Mouse (Mus musculus) telencephalon, adult 2 months (tissue): ENCODE measurements at regions not wholly inside any gene's neighbourhood (a gene's known extent, or its start where the extent isn't known, plus 50 kb on each side); places are given as distances from the start of the nearest gene placed in this dataset.
A peak's percentile ranks its signal among the peaks of the same experiment; 100 is the strongest.

ENCODE experiments used
- DNase-seq: peaks from one replicate; pipeline ENCODE4 v3.0.0-alpha.2; 2011; ENCODE audit warnings: low read depth, low spot score

DNA sequence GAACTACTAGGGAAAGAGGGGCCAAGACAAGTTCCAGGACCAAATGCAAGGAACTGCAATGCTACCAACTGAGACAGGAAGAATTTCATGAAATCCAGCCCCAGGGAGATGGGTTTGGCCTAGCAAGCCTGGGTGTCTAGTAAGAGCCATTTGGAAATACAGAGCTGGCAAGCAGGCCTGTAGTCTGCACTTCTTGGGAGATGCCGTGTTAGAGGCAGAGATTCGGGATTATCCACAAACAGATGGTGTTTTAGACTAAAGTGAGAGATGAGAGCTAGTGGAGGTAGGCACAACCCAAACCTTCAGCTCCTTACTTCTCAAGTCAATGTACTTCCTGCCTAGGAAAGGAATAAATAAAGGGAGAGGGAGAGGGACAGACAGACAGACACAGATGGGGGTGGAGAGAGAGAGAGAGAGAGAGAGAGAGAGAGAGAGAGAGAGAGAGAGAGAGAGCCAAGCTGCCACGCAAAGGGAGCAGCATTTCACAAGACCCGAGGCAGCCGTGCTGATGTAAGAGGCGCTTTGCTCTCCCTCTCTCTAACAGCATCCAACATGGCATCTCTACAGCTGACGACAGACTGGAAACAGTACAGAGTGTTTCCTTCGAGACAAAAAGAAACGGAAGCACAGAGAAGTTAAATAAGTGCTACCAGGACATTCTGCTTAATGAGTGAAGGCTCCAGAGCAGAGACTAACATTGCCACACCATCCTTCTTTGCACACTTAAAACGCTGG, 182.9 kb downstream of the Irs2 start:
- peak; percentile 55 for DNase-seq

DNA sequence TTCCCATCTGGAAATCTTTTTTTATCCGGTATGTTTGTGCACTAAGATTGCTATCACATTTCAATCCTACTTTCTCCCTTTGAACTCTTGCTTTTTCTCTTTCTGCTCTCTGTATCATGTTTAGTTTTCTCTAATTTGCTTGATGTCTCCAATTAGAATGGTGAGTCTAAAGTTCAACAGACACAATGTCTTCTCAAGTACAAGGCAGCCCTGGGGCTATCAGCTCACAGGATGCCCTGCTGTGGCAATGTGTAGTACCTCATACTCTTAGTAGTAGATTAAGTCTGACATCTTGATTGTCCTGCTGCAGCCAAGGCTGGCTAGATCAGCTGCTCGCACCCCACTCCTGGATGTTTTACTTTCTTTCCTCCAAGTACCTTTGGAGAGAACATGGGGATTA, 186.4 kb downstream of the Irs2 start:
- DNase-seq = no peak

DNA sequence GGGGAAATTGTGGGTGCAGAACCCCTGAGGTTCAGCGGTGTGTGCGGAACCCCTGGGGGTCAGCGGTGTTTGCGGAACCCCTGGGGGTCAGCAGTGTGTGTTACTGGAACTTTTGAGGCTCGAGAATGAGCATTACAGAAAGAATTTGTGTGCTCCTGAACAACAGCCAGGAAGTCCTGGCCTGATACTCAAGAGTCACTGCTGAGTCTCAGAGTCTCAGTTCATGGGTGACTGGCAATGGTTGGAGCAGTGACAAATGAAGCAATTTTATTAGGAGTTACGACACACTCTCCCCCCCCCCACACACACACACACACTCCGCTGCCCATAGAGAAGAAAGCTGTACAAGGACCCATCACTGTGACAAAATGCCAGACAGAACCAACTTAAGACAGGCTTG, 193.8 kb downstream of the Irs2 start:
- no peak for DNase-seq

DNA sequence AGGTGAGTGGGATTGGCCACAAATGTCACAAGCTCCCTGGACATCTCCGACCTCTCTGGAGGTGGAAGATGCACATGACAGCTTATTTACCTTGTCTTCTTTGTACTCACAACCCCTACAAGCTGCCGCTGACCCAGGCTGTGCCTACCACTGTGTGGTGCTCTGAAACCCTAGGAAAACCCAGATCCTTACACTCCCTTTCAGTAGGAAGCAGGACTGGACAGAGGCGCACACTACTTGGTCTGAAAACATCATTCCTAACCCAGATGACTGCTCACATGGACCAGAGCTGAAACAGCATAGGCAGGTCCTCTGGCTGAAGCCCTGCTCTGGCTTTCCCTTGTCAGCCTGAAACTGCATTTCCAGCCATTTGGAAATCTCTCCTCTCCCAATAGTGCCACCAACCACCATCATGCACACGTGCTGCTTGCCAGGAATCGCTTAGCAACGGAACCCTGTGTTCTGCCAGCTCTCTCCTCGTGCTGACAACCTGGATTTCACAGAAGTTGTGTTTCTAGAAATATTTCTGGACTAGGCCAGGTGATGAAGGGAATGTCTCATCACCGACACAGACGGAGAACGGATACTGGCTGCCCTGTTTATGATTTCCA, 196.1 kb downstream of the Irs2 start:
- peak; percentile 81 for DNase-seq

DNA sequence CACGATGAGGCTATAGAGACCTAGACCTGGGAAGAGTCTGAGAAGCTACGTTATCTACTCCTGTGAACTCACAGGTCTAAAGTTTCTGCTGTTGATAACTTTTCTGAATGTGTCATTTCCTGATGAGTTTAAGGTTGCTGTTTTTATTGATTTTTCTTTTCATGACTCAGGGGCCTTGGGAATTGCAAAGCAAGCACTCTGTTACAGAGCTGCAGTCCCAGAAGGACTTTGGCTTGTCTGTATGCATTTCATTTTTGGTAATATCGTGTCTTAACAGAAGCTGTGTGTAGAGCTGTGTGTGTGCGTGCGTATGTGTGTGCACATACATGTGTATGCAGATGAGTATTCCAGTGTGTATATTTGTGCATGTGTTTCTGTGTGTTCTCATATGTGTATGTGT, 201.2 kb downstream of the Irs2 start:
- no peak for DNase-seq

DNA sequence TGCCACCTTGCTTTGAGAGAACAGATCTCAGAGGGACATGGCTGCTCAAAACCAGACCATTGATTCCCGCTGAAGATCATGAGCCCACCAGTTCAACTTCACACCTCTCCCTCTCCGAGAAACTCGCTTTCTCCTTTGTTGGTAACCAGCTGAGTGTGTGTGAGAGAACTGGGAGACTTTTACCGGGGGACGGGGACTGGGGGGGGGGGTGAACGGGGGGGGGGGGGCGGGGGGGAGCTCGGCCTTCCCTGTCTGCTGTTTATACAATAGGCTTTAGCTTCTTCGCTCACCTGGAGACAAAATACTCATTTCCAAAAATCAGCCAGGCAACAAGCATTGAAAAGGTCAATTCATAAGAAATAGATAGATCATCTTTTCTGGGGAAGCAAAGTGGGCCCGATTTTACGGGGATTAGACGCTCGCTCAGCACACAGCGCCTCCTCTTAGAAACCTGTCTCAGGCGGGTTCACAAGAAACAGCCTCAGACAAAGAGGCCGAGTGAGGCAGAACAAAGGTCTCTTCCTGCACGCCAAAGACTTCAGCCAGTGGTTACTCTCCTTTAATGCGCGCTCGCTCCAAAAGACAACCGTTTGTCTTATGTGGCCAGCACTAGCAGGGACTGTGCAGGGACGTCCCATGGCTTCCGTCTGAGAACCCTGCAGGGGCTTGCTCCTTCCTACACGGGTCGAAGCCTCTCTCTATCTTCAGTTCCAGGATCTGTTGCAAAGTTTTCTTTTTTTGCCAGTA, 202.7 kb downstream of the Irs2 start:
- no peak for DNase-seq

DNA sequence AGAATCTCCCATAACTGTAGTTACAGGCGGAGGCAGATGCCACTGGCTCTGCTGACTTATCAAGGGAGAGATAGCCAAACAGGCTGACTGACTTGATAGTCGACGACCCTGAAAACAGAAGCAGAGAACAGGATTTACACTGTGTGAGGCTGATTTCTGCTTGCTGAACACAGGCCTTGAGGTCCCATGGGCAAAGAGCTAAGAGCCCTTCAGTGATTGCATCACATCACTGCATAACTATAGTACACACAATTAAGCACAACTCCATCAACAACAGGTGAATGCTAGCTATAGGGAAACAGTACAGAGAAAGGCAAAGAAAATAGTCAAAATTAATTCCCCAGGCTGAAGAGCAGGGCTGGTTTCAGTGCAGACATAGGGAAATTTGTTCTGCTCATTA, 203.3 kb downstream of the Irs2 start:
- DNase-seq = no peak

DNA sequence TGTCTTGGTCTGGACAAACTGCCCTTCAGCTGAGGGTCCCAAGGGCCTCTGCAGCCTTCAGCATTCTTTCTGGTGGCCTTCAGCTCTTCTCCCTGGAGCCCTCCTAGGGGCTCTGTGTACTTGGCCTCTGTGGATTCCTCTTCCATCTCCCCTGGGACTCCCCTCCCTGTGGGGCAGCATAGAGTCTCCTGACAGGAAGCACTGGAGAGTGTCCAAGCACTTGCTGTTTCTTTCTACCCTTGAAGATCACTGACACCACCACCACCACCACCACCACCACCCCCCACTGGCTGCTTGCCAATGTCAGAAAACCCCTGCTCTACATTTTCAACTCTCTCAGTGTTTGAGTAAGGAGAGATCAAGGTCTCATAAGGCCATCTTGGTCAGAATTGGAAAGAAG, 206.3 kb downstream of the Irs2 start:
- DNase-seq = no peak

DNA sequence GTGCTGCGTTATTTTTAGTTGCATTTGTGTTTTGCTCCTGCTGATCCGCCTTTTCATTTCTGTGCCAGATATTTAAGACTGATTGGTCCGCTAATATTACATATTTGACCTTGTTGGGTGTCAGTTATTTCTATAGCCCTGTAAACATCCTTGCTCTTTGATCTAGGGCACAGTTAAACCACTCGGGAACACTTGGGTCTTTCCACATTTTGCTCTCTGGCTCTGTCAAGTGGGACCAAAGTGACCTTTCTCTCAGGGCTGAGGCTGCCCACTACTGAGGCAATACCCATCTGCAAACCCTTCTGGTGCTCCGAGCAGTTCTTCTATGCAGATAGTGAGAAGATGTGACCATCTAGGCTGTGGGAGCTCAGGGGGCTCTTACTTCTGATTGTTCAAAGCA, 206.7 kb downstream of the Irs2 start:
- DNase-seq = no peak

DNA sequence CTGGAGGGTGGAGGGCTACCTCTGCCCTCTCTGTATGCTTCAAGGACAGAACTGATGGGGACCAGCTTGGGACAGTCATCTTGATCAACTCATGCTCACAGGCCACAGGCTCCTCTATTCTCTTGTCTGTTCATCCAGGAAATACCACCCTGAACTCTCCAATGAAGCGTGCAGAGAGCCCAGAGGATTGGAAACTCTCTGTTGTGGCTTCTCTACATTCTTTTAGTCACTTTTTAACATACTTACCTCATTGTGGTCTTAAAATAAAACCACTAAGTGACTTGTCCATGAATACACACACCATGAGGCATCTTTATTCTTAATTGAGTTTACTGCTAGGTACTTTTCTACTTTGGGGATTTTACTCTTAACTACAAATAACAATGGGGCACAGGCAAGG, 209.8 kb downstream of the Irs2 start:
- DNase-seq = no peak

DNA sequence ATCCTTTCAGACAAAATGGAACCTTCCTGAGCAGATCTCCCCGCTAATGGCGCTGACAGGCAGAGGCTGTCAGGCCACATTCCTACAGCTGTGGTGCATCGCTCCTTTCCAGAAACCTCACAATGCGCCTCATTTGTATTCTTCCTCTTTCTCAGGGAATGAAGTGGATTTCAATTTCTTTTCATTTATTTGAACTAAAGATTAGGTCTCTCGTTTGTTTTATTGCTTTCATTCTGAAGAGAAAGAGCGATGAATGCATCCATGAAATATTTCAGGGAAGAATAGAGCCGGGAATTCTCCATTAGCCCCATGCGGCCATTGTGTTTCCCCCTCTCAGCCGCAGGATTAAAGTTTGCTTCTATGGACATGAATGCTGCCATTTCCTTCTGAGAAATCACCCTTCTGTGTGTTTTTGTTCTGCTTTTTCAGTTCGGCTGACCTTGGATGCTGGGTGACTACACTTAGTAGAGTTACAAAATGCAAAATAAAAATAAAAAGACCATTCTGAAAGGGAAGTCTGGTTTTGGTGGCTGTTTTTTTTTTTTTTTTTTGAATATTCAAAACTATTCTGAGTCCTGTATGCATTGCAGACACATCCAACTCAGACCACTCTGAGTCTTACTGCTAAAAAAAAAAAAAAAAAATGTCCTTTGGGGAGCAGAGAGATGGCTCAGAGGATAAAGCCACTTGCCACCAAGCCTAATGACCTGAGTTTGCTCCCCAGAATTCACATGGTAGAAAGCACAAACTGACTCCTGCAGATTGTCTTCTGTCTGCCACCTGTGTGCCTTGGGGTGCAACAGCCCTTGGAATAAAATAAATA, 213.7 kb downstream of the Irs2 start:
- no peak for DNase-seq

DNA sequence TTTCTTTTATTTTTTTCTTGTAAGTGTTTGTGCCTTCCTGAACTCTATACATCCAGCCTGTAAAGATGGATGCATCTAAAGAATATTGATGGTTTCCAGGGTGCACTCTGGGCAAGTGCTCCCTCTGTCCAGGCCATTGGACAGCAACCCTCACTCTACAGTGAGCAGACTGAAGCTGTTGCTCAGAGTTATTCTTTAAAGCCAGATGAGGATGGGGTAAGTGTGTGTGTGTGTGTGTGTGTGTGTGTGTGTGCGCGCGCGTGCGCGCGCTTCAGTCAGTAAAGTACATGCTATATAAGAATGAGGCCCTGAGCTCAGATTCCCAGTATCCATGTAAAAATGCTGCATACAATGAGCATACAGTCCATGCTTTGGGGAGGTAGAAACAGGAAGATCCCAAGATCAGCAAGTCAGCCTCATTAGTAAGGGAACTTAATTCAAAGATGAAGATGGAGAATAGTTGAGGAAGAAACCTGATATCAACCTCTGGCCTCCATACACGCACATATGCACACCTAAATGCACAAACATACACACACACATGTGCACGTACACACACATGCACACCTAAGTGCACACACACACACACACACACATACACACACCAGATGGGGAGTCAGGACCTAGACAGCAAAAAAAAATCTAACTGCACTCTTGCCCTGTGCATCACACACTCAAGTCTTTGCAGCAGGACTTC, 214.4 kb downstream of the Irs2 start:
- DNase-seq = no peak

DNA sequence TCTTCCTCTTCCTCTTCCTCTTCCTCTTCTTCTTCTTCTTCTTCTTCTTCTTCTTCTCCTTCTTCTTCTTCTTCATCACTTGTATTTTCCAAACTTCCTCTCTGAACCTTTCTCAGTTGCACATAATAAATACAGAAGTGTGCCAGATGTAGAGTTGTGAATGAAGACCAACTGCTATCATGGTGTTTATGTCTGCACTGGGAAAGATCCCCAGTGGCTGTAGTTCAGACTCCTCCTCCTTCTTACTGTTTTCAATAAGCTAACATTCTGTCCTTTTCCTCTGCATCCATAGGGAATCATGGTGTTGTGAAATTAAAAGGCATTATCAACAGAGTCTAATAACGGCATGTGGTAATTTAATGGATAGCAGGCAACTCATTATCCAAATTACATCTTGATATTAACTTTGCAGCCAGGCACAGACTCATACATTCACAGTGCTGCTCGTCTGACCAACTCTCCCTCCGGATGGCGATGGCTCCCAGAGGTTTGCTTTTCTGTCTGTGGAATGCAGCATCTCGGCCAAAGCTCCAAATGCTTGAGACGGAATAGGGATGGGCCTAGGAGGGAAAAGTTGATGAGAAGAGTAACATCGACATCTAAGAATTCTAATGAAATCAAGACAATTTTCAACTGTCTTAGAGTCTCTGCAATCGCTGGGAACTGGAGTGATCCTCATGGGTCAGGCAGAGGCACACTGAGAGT, 219.6 kb downstream of the Irs2 start:
- no peak for DNase-seq

DNA sequence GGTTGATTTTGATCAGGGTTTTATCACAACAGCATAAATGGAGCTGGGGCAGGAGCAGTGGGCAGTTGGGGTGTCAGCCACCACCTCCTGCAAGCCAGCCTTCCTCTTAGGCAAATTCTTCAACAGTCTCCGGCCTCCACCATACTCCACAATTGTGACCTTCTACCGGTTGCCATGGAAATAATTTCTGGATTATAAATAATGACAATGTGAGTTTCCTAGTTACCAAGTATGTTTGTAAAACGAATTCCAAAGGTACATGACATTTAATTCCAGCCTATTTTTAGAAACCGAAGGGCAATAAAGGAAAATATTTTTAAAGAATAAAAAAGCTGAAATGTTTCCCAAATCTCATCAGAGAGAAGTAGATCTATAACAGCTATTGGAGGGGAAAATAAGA, 222.5 kb downstream of the Irs2 start:
- DNase-seq = no peak

DNA sequence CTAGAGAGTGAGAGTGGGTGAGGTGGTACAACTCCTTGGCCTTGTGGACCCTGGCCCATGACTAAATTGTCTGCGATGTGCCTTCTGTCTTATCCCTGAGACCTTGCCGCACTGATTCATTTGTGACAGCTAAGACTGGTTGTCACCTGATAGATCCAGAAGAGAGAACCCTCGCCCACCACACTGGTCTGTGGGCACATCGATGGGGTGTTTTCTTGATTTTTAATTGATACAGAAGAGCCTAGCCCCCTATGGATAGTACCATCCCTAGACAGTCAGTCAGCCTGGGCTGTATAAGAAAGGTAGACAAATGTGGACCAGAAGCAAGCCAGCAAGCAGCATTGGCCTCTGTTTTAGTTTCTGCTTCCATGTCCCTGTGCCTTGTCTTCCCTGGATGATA, 222.9 kb downstream of the Irs2 start:
- DNase-seq = no peak

DNA sequence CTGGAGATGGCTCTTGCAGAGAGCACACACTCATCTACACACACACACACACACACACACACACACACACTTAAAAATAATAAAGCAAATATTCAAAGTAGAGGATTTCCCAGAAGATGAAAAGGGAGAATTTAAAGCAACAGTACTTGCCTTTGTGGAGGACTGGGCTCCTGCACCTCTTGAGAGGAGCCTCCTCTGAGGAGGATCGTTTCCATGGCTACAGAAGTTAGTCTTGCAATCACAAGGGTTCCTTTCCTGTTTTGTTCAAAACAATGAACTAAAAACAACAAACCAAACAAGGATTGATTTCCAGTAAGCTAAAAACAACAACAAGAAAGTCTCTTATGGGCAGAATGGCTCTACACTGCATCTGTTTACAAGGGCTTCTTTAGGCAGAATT, 223.8 kb downstream of the Irs2 start:
- peak; percentile 15 for DNase-seq

DNA sequence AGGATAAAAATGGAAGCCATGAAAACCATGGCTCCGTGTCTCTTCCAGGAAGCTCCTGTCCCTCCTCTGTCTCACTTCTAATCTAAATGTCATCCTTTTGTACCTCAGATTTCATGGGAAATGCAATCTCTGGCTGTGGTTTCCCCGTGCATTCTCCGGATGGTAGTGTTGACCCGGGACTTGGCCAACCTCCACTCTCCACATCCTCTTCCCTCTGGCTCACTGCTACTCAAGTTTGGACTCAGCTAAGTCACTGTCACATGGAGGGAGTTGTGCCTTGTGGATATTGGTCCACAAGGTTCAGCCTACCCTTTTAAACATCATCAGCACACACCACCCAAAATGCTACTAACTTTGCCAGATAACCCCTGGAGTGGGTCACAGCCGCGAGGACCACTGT, 226.4 kb downstream of the Irs2 start:
- DNase-seq = no peak

DNA sequence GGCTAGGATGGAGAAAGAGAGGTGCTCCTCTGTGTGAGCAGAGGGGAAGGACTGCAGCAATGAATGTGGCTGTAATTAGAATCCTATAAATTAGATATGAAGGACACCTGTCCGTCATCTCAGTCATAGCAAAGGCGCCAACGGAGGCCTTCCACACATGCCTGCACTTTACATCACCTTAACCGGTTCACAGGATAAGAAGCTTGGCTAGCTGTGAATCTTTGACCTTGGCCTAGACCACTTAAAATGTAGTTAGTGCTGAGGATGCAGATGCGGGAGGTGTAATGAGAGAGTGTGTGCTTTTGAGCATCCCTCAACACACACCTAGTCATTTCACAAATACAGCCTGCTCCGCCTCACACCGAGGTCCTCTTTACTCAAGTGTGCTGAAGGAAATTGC, 228.6 kb downstream of the Irs2 start:
- DNase-seq = no peak

DNA sequence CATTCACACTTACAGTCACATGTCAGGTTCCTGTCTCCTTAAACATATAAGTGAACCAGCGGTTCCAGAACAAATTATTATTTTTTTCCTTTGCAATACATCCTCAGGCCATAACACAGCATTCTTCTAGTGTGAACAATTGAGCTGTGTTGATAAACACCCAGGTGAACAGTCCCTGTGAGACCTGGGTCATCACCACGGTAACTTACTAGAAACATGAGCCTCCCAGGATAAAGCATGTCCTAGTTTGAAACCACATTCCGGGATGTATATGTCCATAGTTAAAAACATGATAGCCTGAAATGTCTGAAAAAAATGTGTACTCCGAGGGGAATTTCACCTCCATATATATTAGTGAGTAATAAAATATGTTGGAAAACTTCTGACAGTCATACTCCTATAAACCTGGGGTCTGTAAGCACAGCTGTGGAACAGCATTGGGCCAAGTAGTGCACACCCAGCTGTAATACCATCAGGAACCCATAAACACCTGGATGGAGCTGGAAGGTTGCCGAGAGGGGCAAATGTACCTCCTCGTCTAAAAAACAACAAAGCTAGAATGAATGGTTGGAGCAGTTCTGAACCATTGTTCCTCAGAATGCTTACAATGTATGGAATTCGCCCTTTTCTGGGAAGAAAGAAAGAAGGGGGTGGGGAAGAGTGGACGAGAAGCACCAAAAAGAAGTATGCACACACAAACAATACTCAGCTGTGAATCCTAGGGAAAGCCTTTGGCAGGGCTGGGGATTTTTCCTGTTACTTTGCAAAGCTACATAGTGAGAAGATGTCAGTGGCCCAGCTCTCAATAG, 232.9 kb downstream of the Irs2 start:
- no peak for DNase-seq

DNA sequence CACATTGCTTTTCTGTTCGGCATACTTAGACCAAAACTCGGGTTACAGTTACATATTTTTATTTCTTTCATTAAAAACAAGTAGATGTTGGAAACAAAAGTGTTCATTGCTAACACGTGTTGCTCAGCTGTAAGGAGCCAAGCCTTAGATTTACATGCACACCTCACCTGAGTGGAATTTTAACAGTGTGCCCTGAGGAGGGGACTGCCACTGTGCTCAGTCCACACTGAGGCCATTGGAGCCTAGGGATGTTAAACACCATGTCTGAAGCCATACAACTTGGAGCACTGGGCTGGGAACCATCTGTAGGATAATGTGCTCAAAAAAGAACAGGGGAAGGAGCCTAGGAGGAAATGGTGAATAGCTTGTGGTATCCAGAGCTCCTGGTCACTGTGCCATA, 233.5 kb downstream of the Irs2 start:
- DNase-seq = no peak
